Mouse (Mus musculus) ES-Bruce4 (cell line): ENCODE measurements around the gene Limd1.

Experiments used
- EP300 ChIP-seq: IDR thresholded peaks from 2 replicates; pipeline ENCODE4 v1.6.1; 2011; ENCODE audit warnings: low read depth, low read length; ENCODE audit not compliant: insufficient read depth
- POLR2A ChIP-seq: IDR thresholded peaks from one replicate; pipeline ENCODE4 v1.8.1; 2011; ENCODE audit warnings: low read length; ENCODE audit not compliant: insufficient read depth

GRCm38 (mm10) chr9:123508986-123509385, 30.5 kb downstream of the Limd1 start:
- TF ChIP-seq EP300 (no peak), POLR2A (no peak)
